Mouse (Mus musculus): Measurements from ENCODE around the gene Asb16.
A peak's percentile ranks its signal among the peaks of the same experiment; 100 is the strongest.
"Not testable (repeated sequence)": the region's sequence is repeated elsewhere in the genome, so short reads cannot be mapped to it uniquely, and the experiment has no call there.

Asb16 gene

GRCm38 (mm10) chr11:102241874-102242273, 26.7 kb upstream of the Asb16 start:
- DNase-seq (ENCODE audit: low spot score): no peak

- peak; percentile 77 for DNase-seq (ENCODE audit: low spot score)
These were observed 23.6 kb upstream of the Asb16 start for GRCm38 (mm10) chr11:102244926-102245449.

DNA sequence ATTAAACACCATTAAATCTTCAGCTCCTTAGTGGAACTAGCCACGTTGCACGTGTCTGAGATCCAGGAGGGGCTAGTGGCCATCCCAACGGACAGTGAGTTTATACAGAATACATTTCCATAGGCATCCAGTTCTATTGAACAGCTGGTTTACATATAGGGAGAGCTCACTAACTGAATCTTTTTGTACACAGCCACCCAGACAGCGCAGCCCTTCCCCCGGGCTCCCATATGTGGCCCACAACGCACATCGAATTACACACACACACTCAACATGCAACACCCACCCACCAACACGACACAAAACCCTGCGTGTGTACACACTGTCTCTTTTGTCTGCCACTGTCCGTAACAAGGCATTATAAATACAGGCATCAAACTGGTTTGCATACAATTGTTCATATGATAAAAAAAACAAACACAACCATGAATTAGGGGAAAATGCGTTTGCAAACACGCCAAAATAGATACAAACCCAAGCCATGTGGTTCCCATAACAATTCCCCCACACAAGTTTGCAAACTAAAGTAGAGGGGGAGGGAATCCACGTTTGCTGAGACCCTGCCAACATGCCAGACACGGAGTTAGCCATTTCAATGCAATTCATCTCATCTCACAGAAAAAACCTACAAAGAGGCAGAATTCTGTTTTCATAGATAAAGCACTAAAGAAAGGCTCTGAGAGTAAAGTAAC, 22.8 kb upstream of the Asb16 start:
- DNase-seq (ENCODE audit: low spot score): no peak

- no peak for DNase-seq (ENCODE audit: low spot score)
These were observed 22.3 kb upstream of the Asb16 start for GRCm38 (mm10) chr11:102246273-102246635.

- DNase-seq (ENCODE audit: low spot score): no peak
These were observed 21.7 kb upstream of the Asb16 start for GRCm38 (mm10) chr11:102246871-102247270.

DNA sequence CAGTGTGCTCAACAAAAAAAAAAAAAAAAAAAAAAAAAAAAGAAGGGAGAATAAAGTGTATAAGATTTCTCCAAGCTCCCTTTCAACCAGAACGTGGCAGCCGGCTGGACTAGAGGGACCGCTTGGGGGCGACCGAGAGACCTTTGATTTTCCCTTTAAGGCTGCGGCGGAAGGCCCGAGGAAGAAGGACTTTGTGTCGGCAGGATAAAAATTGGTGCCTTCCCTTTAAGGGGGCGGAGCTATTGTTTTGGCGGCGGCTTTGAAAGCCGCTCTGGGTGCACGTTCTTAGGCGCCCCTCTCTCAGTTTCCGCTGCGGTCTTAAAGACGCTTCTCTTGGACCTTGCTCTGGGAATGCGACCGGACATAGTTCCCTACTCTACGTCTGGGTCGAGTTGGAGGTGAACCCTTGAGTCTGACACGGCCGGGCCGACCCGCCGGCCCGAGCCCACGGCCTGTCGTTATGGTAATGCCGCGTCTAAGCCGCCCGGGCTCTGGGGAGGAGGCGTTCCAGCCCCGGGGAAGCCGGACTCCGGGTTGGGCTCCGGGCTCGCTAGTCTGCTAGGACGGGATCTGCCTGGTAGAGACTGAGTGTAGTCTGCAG, 19.8 kb upstream of the Asb16 start, which contains the start of gene BC030867:
TSS of gene BC030867 (plus strand) at position 253 of the 601 bp plus-strand sequence.
- DNase-seq (ENCODE audit: low spot score): peak; percentile 100

GRCm38 (mm10) chr11:102249351-102250090, 19.0 kb upstream of the Asb16 start:
- DNase-seq (ENCODE audit: low spot score): no peak

DNA sequence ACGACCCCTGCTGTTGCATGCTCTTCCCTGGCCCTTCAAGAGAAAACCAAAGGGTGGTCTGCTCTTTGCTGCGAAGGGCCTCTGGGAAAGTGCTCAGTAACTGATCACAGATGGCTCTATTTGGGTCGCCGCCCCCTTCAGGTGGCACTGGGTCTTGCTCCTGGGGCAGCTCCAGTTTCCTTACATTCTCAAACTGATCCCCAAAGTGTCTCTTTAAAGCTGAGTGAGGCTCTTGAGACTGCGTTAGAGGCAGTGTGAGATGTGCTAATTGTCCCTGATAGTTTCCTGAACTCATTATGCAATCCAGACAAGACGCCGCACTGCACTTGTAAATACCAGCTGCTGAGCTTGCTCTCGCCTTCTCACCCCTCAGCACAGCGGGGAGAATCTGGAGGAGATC, 11.0 kb upstream of the Asb16 start:
- peak; percentile 56 for DNase-seq (ENCODE audit: low spot score)

DNA sequence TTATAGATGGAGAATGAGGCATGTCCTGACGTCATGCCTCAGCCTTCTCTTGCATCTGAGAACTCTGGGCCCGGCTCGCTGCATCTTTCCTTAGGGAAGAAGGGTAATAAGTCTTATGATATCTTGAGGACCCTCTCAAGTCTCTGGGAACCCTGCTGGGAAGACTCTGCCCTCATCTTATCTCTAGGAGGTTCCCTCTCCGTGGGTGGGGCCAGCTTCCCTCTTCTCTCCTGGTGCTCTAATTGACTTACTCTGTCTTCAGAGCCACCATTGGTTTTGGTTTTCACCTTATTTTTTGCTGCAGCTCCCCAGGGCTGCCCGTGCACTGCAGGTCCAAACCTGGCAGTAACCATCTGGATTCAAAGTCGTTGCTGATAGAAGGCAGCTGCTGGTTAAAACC, 10.4 kb upstream of the Asb16 start:
- DNase-seq (ENCODE audit: low spot score): no peak

DNA sequence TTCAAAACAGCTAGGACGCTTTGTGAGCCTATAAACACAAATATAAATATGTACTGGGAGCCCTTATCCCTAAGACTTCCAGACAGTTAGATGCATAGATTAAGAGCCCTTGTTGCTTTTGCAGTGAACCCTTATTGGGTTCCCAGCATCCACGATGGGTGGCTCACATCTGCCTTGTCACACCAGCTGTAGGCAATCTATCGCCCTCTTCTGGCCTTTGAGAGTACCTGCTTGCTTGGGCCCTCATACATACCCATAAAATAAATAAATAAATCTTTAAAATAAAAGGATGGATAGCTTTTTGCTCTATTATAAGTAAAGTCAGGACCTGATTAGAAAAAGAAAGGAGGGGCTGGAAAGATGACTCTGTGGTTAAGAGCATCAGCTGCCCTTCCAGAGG, 10.0 kb upstream of the Asb16 start:
- no peak for DNase-seq (ENCODE audit: low spot score)

GRCm38 (mm10) chr11:102263211-102263610, 5.3 kb upstream of the Asb16 start:
- DNase-seq (ENCODE audit: low spot score): no peak

DNA sequence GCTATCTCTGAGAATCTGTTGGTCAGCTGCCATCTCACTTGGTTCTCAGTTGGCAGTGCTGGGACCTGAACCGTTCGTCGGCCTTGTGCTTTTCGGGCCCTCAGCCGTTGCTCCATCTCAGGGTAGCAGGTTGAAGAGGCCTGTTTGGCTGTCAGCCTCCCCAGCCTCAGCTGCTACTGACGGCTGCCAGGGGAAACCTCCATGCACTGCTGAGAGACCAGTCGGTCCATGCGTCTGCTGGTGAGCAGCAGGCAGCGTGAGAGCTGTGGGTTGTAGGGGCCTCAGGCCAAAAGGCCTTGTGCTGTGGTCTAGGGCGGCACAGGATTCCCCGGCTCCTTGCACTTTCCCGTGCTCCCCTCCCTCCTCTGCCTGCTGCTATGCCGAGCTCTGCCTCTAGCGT, 2.7 kb upstream of the Asb16 start:
- no peak for DNase-seq (ENCODE audit: low spot score)

DNA sequence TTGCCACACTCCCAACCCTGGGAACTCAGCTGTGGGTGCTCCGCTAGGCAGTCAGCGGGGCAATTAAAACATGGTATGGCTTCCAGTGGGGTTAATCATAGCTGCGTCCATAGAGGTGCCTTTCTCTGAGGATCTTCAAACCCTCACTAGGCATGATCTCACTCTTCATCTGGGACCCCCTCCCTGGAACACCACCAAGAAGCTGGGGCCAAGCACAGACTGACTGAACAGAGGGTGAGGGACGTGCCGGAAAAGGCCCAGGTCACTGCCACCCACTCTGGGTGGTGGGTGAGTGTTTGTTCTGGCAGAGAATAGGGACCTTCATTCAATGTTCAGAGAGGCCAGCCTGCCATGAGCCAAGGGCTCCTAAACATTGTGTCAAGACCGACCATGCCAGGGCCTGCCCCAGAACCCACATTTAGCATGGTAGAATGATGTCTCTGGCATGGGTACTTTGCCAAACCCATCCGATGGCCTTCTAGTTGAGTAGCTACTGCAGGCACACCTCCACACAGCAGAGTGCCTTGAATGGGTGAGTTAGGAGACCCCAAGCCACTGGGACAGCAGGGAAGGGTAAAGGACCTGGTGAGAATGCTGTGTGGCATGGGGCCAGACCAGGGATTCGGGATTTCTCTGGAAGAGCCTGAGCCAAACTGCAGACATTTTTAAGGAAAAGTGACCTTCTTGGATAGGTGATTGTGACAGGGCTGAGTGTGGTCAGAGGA, 1.8 kb upstream of the Asb16 start:
- DNase-seq (ENCODE audit: low spot score): no peak

DNA sequence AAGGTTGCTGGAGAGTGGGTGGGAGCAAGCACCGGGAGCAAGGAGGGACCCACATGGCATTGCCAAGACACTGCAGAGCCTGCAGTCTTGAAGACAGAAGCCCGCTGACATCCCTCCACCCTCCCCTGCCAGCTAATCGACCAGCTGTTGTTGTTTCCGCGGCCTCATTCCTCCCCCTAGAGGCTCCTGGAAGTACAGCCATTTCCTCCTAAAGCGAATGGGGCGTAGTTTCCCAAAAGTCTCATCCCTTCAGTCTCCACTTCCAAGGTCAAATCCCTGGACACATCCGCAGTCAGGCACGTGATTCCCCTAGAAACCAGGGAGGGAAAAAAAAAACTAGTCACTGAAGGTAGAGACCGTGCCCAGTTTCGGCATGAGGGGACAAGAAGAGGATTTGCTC, 1.1 kb upstream of the Asb16 start:
- DNase-seq (ENCODE audit: low spot score): peak; percentile 89

GRCm38 (mm10) chr11:102276411-102276915, 7.9 kb downstream of the Asb16 start:
- peak; percentile 71 for DNase-seq (ENCODE audit: low spot score)

- DNase-seq (ENCODE audit: low spot score): no peak
These were observed 9.2 kb downstream of the Asb16 start for GRCm38 (mm10) chr11:102277754-102278153.

DNA sequence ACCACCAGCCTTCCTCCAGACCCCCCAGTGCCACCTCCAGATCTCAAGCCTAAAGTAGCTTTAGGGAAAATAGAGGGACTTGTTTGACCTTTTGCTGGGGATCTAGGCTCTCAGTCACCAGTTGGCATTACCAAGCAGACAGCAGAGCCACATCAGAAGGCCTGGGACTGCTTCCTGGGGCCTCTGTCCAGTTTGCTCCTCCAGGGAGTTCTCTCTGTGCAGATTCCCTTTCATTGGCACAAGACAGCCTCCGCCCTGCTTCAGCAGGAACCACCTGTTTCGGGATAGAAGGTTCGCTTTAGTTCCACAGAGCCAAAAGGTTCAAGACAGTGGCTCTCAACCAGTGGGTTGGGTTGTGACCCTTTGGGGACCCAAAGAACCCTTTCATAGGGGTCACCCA, 11.1 kb downstream of the Asb16 start:
- DNase-seq (ENCODE audit: low spot score): no peak

GRCm38 (mm10) chr11:102280267-102280666, 11.7 kb downstream of the Asb16 start:
- not testable (repeated sequence) for DNase-seq (ENCODE audit: low spot score)

GRCm38 (mm10) chr11:102283922-102284321, 15.4 kb downstream of the Asb16 start:
- no peak for DNase-seq (ENCODE audit: low spot score)

DNA sequence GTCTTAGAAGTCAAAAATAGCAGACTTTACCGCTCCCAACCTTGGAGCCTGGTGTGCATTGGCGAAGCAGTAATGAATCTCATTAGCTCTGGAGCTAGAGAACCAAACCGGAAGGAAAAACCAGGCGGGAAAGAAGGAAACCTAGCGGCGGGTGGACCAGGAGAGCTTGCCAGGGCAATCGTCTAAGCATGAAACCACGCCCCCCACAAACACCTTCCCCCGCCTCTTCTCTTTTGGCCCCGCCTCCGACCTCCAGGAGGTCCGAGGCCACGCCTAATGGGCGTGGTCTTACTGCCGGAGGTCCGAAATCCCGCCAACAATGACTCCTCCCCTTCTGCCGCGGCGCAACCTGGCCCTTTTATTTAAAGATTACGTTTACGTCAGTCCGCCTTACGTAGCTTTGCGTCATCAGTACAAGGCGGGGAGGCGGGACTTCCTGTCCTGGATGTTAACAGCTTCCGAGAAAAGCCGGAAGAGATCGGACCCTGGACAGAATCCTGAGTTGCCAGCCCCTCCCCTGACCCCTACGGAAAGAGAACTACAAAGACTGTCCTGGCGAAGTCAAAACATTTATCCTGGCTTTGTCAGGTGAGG, 16.1 kb downstream of the Asb16 start, which contains the start of gene Tmub2:
TSS of gene Tmub2 (plus strand) at position 431 of the 594 bp plus-strand sequence.
- DNase-seq (ENCODE audit: low spot score): peak; percentile 100

- DNase-seq (ENCODE audit: low spot score): no peak
These were observed 16.7 kb downstream of the Asb16 start for GRCm38 (mm10) chr11:102285095-102285834.

Data from embryo, embryonic 10.5 days (tissue).